Mouse (Mus musculus) retina, postnatal 1 day (tissue): ENCODE data around the gene Cacna1s.

Source experiments
- DNase-seq: peaks from one replicate; pipeline ENCODE4 v3.0.0-alpha.2; 2012

Cacna1s gene

GRCm38 (mm10) chr1:136052547-136052946 is at the start of gene Cacna1s:
TSS of gene Cacna1s (plus strand) at chr1:136052750.
- peak; percentile 40 for DNase-seq

DNA sequence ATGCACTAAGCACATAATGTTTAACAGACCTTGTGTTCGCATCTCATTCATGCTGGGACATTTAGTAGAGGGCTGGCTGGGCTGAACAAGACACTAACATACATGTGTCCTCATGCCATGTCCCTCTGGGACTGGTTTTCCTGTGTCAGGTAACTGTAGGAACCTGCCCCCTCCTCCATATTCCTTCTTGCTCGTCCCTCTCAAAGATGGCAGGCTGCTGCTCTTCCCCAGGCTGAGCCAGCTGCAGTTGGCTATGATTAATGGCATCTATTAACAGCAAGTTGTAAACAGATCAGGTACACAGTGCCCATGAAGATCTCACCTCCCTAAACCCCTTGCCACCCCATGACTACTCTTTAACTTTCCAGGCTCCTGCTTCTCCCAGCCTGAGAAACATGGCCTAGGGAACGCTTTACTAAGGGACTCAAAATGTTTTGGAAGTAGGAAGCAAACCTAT is 46.2 kb upstream of the Cacna1s start, which contains the start of gene Igfn1:
Gene Igfn1, minus strand, starts transcription at position 51 of the 457 bp plus-strand sequence.
- DNase-seq, result no peak

- DNase-seq, result peak; percentile 94
Measured at GRCm38 (mm10) chr1:136007211-136008158, 45.1 kb upstream of the Cacna1s start, which contains the start of gene Tmem9. TSS of gene Tmem9 (plus strand) at chr1:136008150.

DNA sequence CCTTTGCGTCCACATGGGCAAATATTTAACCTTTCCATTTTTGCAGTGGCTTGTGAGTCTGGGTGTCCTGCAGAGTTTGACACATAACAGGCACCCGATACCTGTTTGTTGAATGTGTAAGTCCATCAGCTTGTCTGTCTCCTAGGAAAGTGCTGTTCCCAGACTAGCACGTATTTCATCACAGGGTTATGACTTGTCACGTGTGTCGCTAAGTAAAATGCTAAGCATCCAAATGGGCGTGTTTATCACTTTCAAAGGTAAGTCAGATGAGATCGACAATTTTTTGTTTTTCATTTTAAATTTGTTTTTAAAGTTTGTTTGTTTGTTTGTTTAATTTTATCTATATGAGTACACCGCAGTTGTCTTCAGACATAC is 44.4 kb upstream of the Cacna1s start:
- DNase-seq, result no peak

DNA sequence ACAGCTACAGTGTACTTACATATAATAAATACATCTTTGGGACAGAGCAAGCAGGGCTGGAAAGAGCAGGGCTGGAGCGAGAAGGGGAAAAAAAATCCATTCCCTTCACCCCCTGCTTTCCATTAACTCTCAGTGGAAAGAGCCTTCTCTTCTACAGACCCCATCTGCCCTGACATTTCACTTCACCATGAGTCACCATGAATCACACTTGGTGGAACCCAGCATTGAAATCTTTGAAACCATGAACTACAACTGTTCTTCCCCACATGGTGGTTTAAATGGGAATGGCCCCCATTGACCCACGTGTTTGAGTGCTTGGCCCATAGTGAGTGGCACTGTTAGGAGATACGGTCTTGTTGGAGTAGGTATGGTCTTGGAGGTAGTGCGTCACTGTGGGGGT is 42.3 kb upstream of the Cacna1s start:
- no peak for DNase-seq

- no peak for DNase-seq
Measured at GRCm38 (mm10) chr1:136013513-136013912, 39.0 kb upstream of the Cacna1s start.

DNA sequence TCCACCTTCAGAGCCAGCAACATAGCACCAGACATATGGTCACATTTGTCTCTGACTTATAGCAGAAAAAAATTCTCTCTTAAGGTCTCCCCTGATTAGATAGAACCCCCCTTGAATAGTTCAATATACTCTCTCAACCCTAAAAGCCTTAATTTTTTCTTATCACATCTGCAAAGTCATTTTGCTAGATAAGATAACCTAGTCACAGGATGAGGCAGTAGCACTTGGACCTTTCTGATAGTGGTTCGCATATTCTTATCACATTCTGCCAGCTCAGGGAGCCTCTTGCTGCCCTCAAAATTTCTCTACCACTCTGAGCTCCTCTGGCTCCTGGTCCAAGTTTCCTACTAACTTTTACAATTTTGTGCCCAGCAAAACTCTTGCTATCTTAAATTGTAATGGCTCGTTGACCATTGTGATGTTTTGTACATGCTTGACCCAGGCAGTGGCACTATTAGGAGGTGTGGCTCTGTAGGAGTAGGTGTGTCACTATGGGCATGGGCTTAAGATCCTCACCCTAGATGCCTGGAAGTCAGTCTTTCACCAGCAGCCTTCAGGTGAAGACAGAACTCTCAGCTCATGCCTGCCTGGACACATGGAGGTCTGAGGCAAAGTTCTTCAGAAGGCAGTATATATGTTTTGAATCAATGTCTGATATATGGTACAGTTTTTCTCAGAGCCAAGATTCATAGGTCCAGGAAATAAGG is 37.6 kb upstream of the Cacna1s start:
- no peak for DNase-seq

DNA sequence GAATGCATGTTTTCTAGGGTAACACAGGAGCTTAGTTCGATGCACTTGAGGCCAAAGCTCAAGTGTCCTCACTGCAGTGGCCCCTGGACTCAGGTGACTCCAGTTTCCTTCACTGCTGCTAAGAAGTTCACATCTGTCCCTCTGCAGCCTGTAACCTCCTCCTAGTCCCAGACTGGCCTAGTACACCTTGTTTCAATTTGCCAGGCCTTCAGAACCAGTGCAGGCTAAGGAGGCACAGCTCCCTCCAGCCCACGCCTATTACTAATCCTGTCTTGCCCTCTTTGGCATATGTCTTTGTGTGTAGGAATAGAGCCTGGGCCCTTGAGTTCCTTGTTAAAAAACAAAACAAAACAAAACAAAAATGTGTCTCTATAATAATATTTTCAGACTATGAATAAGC is 35.2 kb upstream of the Cacna1s start:
- DNase-seq, result no peak

- DNase-seq, result peak; percentile 97
Measured at GRCm38 (mm10) chr1:136017907-136018313, 34.6 kb upstream of the Cacna1s start.

GRCm38 (mm10) chr1:136018390-136019189 is 34.0 kb upstream of the Cacna1s start:
- DNase-seq, result no peak

DNA sequence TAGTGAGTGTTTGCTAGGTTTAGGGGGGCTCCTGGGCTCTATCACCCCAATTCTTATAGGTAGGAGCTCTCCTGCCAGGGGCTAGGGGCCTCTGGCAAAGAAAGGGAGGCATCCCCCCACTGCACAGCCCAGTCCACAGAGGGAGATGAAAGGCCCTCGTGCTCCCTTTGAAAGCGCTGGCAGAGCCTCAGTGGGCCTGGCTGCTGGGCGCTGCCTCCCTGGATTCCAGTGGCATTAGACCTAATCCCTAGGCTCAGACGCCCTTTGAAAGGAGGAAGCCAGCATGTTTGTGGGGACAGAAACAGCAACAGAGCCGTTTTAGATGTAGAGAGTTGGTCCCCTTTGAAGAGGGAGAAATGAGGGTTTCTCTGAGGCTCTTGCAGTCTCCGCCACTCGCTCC is 22.3 kb upstream of the Cacna1s start:
- no peak for DNase-seq

DNA sequence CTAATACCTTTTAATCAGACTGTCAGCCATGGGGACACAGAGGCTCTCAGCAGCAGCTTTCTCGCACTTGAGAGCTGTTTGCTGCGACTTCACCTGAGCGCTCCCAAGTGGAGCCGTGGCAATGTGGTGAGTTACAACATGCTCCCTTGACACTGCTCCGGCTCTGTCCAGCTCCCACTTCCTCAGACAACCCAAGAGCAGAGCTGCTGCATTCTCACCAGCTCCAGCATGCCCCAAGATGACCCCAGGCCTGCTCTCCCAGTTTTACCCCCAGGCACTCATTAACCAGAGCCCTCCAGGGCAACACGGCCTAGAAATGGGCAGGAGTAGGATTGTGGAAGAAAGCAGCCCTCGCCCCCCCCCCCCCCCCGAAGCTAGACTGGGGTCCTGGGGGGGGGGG is 20.9 kb upstream of the Cacna1s start:
- no peak for DNase-seq

- peak; percentile 77 for DNase-seq
Measured at GRCm38 (mm10) chr1:136032961-136033360, 19.6 kb upstream of the Cacna1s start.

GRCm38 (mm10) chr1:136038746-136039538 is 13.6 kb upstream of the Cacna1s start:
- no peak for DNase-seq

DNA sequence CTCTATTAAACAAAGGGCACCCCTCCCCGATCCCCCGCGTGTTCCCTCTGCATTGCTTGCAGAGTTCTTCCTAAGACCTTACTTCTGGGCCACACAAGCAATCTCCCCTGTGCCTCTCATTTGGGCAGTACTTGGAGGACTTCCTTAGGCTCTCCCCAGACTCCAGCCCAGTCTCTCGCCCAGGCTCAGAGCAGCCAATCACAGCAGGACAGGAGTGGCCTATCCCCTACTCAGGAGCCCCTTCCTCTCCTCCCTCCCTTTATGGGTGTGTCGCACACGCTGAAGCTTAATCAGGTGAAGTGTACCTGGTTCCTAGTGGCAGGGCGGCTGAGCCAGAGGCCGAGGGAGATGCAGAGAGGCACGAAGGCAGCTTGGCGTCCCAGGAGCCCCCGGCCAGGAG is 12.1 kb upstream of the Cacna1s start:
- DNase-seq, result no peak

DNA sequence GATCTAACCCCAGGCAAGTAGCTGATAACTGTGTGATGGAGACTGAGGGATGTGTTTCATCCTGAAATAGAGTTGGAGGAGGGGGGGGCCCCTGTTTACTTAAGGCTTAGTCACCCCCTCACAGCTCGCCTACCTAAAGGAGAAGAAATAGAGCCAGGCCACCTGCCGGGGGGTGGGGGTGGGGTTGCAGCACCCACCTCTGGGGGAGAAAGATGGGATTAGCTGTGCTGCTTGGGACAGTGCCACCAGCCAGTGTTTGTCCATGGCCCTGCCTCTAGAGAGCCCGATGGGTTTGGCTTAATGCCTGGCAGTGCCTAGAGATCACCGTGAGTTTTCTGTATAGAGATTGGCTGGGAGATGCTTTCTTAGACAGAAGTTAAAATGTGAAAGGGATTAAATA is 11.7 kb upstream of the Cacna1s start:
- no peak for DNase-seq

- peak; percentile 76 for DNase-seq
Measured at GRCm38 (mm10) chr1:136045774-136046173, 6.8 kb upstream of the Cacna1s start.

DNA sequence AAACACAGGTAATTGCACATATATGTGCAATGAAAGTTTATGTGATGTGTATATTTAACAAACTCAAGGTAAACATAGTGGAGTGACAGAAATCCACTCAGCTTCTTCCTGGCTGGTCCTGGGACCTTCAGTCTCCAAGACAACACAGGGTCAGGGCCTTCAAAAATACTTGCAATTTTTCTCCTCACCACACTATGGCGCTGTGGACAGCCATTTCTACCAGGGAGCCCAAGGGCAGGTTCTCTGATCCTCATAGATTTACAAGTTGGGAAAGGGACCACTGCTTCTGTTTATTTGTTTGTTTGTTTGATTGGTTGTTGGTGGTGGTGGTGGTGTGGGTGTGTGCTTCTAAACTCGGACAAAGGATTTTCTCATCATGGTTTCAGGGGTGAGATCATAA is 5.1 kb upstream of the Cacna1s start:
- peak; percentile 62 for DNase-seq

- DNase-seq, result peak; percentile 19
Measured at GRCm38 (mm10) chr1:136047894-136048293, 4.7 kb upstream of the Cacna1s start.

DNA sequence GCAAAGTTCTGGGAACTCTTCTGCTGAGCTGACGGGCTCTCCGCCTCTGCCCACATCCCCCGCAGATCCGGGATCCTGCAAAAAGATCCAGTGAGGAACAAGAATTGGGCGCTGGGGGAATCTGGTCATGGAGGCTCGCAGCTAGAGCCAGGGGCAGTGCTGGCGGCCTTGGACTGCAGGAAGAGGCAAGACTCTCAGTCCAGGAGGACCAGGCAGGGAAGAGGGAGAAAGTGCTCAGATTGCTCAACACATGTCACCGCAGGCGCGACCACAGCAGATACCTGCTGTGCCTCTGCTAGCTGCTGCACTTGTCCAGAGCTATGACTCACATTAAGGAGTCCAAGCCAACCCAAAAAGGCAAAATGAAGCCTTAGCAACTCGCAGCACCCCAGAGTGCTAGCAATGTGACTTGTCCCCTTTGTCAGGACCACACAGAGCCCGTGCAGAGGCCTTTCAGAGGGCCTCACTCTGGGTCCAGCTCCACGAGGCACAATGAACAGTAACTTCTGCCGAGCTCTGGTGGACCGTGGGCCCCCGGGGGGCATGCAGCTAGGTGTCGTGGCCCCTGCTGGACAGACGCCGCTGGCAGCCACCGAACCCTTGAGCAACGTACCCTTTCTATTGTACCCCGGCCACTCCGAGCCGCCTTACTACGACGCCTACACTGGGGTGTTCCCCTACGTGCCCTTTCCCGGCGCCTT is 2.1 kb upstream of the Cacna1s start, which contains the start of gene Ascl5:
Gene Ascl5, plus strand, starts transcription at position 493 of the 701 bp plus-strand sequence.
- no peak for DNase-seq

- DNase-seq, result peak; percentile 53
Measured at GRCm38 (mm10) chr1:136051013-136051315, 1.6 kb upstream of the Cacna1s start.
